Mouse (Mus musculus) cerebellum, adult 2 months (tissue): ENCODE results near the gene Negr1.

Experiments used
- CTCF ChIP-seq: fragments of 200-500 bp; IDR thresholded peaks from 2 replicates; pipeline ENCODE4 v1.5.1; 2011; ENCODE audit warnings: low read depth, mild to moderate bottlenecking, control low read depth, low read length, moderate library complexity, borderline replicate concordance; ENCODE audit not compliant: insufficient read depth
- POLR2A ChIP-seq: fragments of 200-500 bp; IDR thresholded peaks from 2 replicates; pipeline ENCODE4 v1.6.1; 2011; ENCODE audit warnings: low read length, control low read depth, borderline replicate concordance; ENCODE audit not compliant: insufficient read depth

DNA sequence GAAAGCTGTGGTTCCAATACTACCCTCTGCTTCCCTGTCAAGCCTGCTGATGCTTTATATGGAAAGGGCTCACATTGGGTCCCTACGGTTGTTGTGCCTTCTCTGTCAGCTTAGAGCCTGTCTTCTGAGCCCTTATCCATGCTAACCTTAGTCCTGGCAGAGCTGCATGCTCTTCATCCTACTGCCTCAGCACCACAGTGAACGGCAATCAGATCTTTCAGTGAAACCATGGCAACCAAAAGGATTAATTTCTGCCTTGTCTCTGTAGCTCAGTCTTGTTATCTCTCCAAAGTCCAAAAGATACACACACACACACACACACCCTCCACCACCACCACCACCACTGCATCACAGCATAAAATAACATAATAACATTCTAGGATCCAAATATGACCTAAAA lies 656.2 kb downstream of the Negr1 start:
- TF ChIP-seq POLR2A = no peak
- no peak for TF ChIP-seq CTCF
